Mouse (Mus musculus) heart, postnatal 14 days (tissue): ENCODE data around the gene Hpd. TPM values are rescaled to one million over a fixed set of nuclear protein-coding genes. Genes with fewer than 3 reads are reported as not detected.
"Not testable (repeated sequence)": the region's sequence is repeated elsewhere in the genome, so short reads cannot be mapped to it uniquely, and the experiment has no call there.

Experiments
- DNase-seq, 2 experiments: peaks; one replicate each; pipeline ENCODE4 v3.0.0; 2021 to 2022
- intact Hi-C: fragments of 180-260 bp; cut with DNase I; formaldehyde crosslinking; loops from one replicate; pipeline ENCODE4 v1.15.1; 2025
- long read RNA-seq, 2 experiments: library from polyadenylated mRNA; stranded (forward); transcript quantifications; one replicate each; pipeline ENCODE4 v2.0.0; 2021
- total RNA-seq, 2 experiments: library from RNA; stranded (reverse); gene quantifications; 2 replicates each; pipeline ENCODE4 v1.2.3; 2021

Hpd gene
- under 1 TPM in 1 of 2 experiments, not detected in 1; 0.41 TPM for total RNA-seq
- long read RNA-seq, experiment 1: 0 reads
- long read RNA-seq, experiment 2: 0 reads

GRCm38 (mm10) chr5:123182651-123183050, at the start of gene Hpd:
Gene Hpd (minus strand): TSS chr5:123182727.
- no peak for DNase-seq
- intact Hi-C loops: no loop called here

GRCm38 (mm10) chr5:123232180-123232579, 49.7 kb upstream of the Hpd start:
- no peak for DNase-seq
- intact Hi-C loops: no loop called here

DNA sequence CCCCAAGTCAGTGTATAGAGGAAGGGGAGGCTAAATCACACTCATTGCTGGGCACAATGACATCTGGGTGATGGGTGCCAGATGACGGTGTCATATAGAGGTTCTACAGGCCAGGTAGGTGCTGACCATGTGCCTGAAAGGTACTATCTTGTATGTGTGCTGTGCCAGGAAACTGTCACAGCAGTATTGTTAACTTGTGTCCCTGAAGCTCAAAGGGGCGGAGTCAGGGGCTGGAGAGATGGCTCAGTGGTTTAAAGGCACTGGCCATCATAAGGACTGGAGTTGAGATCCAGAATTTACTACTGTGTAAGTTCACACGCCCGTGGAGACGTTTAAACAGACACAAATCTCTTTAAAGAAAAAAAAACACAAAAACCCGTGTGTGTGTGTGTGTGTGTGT, 46.8 kb upstream of the Hpd start:
- DNase-seq: no peak
- intact Hi-C loops: no loop called here

DNA sequence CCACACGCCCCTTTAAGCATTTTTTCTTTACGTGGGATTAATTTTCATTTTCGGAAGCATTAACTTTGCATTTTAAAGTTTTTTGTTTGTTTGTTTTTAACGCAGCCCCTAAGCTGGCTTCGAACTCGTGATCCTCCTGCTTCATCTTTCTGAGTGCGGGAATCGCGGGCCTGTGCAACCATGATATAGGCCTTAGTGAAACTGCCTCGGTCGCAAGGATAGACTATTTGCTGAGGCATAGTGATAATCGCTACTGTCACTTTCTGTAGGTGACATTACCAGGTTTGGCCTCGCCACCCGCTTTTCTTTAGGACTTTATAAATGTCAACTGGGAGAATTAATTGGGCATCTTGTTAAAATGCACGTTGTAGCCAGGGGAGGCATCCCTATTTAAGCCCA, 46.0 kb upstream of the Hpd start:
- no peak for DNase-seq
- intact Hi-C loops: no loop called here

GRCm38 (mm10) chr5:123227762-123228523, 45.4 kb upstream of the Hpd start:
- intact Hi-C loops: no loop called here
- DNase-seq: peak; percentile 91 to 96

DNA sequence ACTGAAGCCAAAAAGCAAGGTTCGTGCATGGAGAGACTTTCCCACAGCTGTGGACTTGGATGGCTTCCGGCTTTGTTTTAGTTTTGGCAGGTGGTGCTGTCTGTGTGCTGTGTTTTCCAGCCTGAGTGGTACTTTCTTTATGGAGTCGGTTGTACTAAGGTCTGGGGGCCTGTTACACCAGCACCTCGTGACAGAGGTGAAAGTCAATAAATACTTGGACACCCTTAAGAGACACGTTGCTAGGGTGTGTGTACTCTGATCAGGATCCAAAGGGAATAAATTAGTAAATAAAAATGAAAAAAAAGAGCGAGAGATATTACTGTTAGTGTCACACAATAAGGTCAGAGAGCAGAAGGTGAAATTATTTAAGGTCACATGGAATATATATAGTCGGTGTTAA, 44.3 kb upstream of the Hpd start:
- no peak for DNase-seq
- intact Hi-C loops: no loop called here

DNA sequence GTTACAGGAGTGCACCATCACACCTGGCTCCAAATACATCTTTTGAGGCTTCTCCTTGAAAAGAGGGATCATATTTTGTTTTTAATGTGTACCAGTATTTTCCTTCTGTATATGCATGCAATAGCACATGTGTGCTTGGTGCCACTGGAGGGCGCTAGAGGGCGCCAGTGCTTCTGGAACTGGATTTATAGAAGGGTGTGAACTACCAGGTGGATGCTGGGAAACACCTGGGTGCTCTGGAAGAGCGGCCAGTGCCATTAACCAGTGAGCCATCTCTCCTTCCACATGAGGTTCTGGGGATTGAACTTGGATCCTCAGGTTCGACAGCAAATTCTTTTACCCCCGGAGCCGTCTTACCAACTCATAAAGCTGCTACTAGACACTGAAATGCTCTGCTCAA, 41.3 kb upstream of the Hpd start:
- intact Hi-C loops: not testable (repeated sequence)

GRCm38 (mm10) chr5:123223051-123223410, 40.5 kb upstream of the Hpd start:
- DNase-seq: no peak
- intact Hi-C loops: no loop called here

More for the DNA sequence above, 41.3 kb upstream of the Hpd start:
- DNase-seq: not testable (repeated sequence)

GRCm38 (mm10) chr5:123222346-123223050, 40.0 kb upstream of the Hpd start:
- intact Hi-C loops, DNase-seq: not testable (repeated sequence)

DNA sequence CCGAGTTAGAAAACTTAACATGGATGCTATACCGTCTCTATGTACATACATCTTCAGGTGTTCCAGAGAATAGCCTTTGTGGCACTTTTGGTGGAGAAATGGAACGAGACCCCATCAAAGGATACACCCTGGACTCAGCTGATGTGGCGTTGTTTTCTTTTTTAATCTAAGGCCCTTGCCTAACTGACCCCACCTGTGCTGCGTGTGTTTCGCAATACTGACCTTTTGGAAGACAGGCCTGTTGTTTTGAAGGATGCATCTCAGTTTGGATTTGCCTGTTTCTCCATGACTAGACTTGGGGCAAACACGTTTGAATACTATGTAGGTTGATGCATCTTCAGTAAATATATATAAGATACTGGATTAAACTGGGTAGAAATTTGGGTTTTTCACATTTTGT, 21.1 kb upstream of the Hpd start:
- intact Hi-C loops, DNase-seq: not testable (repeated sequence)

DNA sequence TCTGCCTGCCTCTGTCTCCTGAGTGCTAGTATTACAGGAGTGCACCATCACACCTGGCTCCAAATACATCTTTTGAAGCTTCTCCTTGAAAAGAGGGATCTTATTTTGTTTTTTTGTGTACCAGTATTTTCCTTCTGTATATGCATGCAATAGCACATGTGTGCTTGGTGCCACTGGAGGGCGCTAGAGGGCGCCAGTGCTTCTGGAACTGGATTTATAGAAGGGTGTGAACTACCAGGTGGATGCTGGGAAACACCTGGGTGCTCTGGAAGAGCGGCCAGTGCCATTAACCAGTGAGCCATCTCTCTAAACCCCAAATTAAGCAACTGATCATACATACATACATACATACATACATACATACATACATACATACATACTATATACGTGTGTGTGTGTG, 20.2 kb upstream of the Hpd start:
- intact Hi-C loops, DNase-seq: not testable (repeated sequence)

- DNase-seq: no peak
- intact Hi-C loops: no loop called here
Measured at GRCm38 (mm10) chr5:123201987-123202386, 19.5 kb upstream of the Hpd start.

DNA sequence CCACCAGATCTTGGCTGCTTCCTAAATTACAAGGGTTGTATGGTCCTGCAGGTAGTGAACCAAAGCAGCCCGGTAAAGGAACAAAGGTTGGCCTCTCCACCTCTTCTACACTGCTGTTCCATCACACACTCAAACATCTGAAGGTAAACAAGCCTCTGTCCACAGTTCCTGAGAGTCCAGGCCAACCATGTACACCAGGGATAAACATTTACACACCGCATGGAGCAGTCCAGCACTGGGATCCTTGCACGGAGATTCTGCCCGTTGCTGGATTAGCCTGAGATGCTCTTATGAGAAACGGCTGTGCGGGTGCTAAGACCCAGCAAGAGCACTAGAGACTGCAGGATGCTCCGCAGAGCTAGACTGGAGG, 19.0 kb upstream of the Hpd start:
- intact Hi-C loops: no loop called here
- DNase-seq: no peak

DNA sequence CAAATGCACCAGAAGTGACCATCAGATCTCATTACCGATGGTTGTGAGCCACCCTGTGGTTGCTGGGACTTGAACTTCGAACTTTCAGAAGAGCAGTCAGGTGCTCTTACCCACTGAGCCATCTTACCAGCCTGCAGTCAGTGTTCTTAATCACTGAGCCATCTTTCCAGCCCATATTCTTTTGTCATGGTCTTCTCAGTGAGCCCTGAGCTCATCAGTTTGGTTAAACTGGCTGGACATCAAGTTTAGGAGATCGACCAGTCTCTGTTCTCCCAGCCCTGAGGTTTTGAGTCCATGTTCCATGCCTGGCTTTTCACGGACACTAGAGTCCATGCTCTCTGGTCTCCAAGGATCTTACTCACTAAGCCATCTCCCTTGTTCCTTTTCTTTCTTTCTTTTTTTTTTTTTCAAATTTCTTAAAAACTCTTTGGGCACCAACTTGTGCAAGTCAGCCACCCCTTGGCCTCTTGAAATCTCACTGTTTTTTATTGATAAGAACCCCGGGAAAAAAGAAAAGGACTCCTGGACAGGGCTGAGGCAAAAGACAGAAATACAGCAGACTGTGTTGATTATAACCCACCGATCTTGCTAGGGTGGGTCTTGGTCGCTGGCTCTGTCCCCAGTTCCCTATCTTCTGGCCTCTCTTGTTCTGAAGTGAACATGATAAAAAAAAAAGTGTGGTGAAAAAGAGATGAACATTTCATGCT, 18.4 kb upstream of the Hpd start:
- DNase-seq, intact Hi-C loops: not testable (repeated sequence)

- no peak for DNase-seq
- intact Hi-C loops: no loop called here
Measured at GRCm38 (mm10) chr5:123198523-123198922, 16.0 kb upstream of the Hpd start.

DNA sequence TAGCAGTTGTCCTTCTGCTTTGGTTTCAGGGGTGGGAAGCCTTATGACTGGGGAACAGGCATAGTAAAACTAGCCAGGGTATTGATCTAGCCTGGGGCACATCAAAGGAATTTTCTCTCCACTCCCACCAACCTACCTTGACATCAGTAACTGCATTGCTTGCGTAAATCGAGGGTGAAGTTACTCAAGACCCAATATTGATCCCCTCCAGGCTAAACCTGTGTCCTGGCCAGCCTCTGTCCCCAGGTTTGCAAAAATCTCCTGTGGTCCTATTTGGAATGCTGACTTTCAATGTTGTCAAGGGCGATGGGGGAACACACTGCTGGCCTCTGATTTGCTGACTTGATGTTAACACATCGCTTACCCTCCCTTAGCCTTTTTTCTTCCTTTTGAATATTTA, 14.2 kb upstream of the Hpd start:
- DNase-seq: no peak
- intact Hi-C loops: no loop called here

- no peak for DNase-seq
- intact Hi-C loops: no loop called here
Measured at GRCm38 (mm10) chr5:123195500-123196000, 13.0 kb upstream of the Hpd start.

DNA sequence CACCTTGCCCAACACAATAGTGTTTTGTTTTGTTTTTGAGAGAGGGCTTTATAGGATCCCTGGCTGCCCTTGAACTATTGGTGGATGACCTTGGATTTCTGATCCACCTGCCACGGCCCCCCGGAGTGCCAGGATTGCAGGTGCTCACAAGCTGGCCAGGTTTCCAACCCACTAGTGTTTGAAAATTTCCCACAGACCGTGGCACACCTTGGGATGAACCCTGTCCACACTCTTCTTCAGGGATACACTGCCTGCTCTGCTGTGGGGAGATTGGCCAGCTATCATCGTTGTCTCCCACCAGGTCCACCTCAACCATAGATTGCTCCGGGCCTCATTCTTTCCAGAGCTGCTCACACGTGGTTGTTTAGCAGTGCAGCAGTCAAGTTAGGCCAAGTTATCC, 12.3 kb upstream of the Hpd start:
- intact Hi-C loops: no loop called here

GRCm38 (mm10) chr5:123193436-123193835, 10.9 kb upstream of the Hpd start:
- DNase-seq: no peak
- intact Hi-C loops: no loop called here

More for the DNA sequence above, 12.3 kb upstream of the Hpd start:
- DNase-seq: no peak

- DNase-seq: no peak
- intact Hi-C loops: no loop called here
Measured at GRCm38 (mm10) chr5:123192606-123193150, 10.2 kb upstream of the Hpd start.

DNA sequence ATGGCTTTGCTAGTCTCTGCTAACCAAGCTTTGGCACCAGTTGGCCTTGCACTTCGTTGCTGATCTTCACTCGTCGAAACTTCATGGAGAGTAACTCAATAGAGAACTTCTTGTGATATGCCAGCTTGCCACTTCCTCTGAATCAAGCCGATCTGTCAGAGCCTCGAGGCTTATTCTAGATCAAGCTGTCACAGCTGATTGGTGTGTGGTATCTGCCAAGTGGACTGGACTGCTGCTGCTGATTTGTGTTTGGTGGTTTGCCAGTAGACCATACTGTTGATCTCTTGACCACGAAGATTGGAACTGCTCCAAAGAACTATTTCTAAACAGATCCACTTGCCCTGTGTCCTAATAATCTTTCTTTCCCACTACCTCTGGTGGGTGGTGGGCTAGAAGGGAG, 8.9 kb upstream of the Hpd start:
- DNase-seq: no peak
- intact Hi-C loops: no loop called here
